Mouse (Mus musculus) liver, postnatal 0 days (tissue): ENCODE results near the gene Dnah1.
A peak's percentile ranks its signal among the peaks of the same experiment; 100 is the strongest.

Experiments used
- CTCF ChIP-seq: sonication (generic); IDR thresholded peaks from 2 replicates; pipeline ENCODE4 v1.5.1; 2016; ENCODE audit warnings: antibody characterized with exemption, low read depth
- EP300 ChIP-seq: IDR thresholded peaks from 2 replicates; pipeline ENCODE4 v1.6.1; 2016; ENCODE audit warnings: antibody characterized with exemption, low read depth, mild to moderate bottlenecking

- TF ChIP-seq EP300, result peak; percentile 26; the same call in 1 of the 2 replicates
- no peak for TF ChIP-seq CTCF
Measured at GRCm38 (mm10) chr14:31313192-31313591, 10.5 kb downstream of the Dnah1 start.
